Mouse (Mus musculus): ENCODE data around the gene Gtpbp3. TPM values are rescaled to one million over a fixed set of nuclear protein-coding genes. Genes with fewer than 3 reads are reported as not detected.

The Gtpbp3 gene
- total and polyA plus RNA-seq, 3 experiments, result 16.6 to 20.5 (median 18.4) TPM

- Histone ChIP-seq H3K4me1 (ENCODE audit: control insufficient read depth, insufficient read depth, low read length) (peaks cover 4% of the 10 kb centered on the region), H3K79me2 (replicated peaks; ENCODE audit: control insufficient read depth, insufficient read depth, low read length) (no peaks in the 10 kb centered on the region), H3K27me3 (ENCODE audit: control insufficient read depth, insufficient read depth, low read length) (no peaks in the 10 kb centered on the region), H3K4me3 (no peak overlapping the region), H3K27ac (no peak overlapping the region), H3K36me3 (ENCODE audit: control insufficient read depth, insufficient read depth, low read length) (no peaks in the 10 kb centered on the region), H3K9ac (ENCODE audit: low read depth, low read length) (no peak overlapping the region)
- 93% methylated on average over 7 of the region's 7 CpGs for WGBS
- intact Hi-C loops (cut with DNase I), result no loop called here
- TF ChIP-seq POLR2A (IDR thresholded peaks at IDR 0.05; ENCODE audit: insufficient read depth, low read depth, low read length) (no peak), CTCF (IDR thresholded peaks at IDR 0.05) (no peak), EP300 (IDR thresholded peaks at IDR 0.05; ENCODE audit: insufficient read depth, low read depth, low read length) (no peak)
- no peak for DNase-seq
Observed at GRCm38 (mm10) chr8:71547590-71547989, 59.7 kb downstream of the Gtpbp3 start.

Other genes with a start within 250 kb of the Gtpbp3 start
- gene Myo9b, start 215.4 kb upstream of the Gtpbp3 start, total RNA-seq (2021), result 10 to 100 TPM; 20.1 to 22.8 TPM
- 15.0 and 15.9 TPM in 2 replicates for gene Myo9b, start 215.4 kb upstream of the Gtpbp3 start, polyA plus RNA-seq (2012; rRNA removed)
- 10 to 100 TPM; 24.2 to 29.0 TPM for gene Haus8, start 215.2 kb upstream of the Gtpbp3 start, total RNA-seq (2021)
- gene Haus8, start 215.2 kb upstream of the Gtpbp3 start, polyA plus RNA-seq (2012; rRNA removed), result 11.9 and 12.1 TPM in 2 replicates
- gene Use1, start 121.3 kb upstream of the Gtpbp3 start, total RNA-seq (2021), result 100 to 1,000 TPM; 140 to 169 TPM
- 112 and 120 TPM in 2 replicates for gene Use1, start 121.3 kb upstream of the Gtpbp3 start, polyA plus RNA-seq (2012; rRNA removed)
- gene Ocel1, start 116.8 kb upstream of the Gtpbp3 start, total RNA-seq (2021), result 10 to 100 TPM; 12.4 to 15.2 TPM
- 8.0 and 9.1 TPM in 2 replicates for gene Ocel1, start 116.8 kb upstream of the Gtpbp3 start, polyA plus RNA-seq (2012; rRNA removed)
- gene Nr2f6, start 106.1 kb upstream of the Gtpbp3 start, total RNA-seq (2021), result 10 to 100 TPM; 47.6 to 56.7 TPM
- 53.9 and 63.2 TPM in 2 replicates for gene Nr2f6, start 106.1 kb upstream of the Gtpbp3 start, polyA plus RNA-seq (2012; rRNA removed)
- 10 to 100 TPM; 22.9 to 23.9 TPM for gene Ushbp1, start 92.3 kb upstream of the Gtpbp3 start, total RNA-seq (2021)
- gene Ushbp1, start 92.3 kb upstream of the Gtpbp3 start, polyA plus RNA-seq (2012; rRNA removed), result 71.7 and 72.2 TPM in 2 replicates
- 10 to 100 TPM; 62.8 to 70.2 TPM for gene Babam1, start 91.2 kb upstream of the Gtpbp3 start, total RNA-seq (2021)
- gene Babam1, start 91.2 kb upstream of the Gtpbp3 start, polyA plus RNA-seq (2012; rRNA removed), result 88.7 and 91.3 TPM in 2 replicates
- not detected for gene Ankle1, start 82.1 kb upstream of the Gtpbp3 start, total RNA-seq (2021)
- 0.15 and 0.31 TPM in 2 replicates for gene Ankle1, start 82.1 kb upstream of the Gtpbp3 start, polyA plus RNA-seq (2012; rRNA removed)
- gene Abhd8, start 24.4 kb upstream of the Gtpbp3 start, total RNA-seq (2021), result 10 to 100 TPM; 25.8 to 26.5 TPM
- 30.4 and 38.3 TPM in 2 replicates for gene Abhd8, start 24.4 kb upstream of the Gtpbp3 start, polyA plus RNA-seq (2012; rRNA removed)
- 100 to 1,000 TPM; 120 to 128 TPM for gene Mrpl34, start 23.1 kb upstream of the Gtpbp3 start, total RNA-seq (2021)
- gene Mrpl34, start 23.1 kb upstream of the Gtpbp3 start, polyA plus RNA-seq (2012; rRNA removed), result 81.7 and 153 TPM in 2 replicates
- gene Dda1, start 18.9 kb upstream of the Gtpbp3 start, total RNA-seq (2021), result 10 to 100 TPM; 30.4 to 31.8 TPM
- gene Dda1, start 18.9 kb upstream of the Gtpbp3 start, polyA plus RNA-seq (2012; rRNA removed), result 51.8 and 51.9 TPM in 2 replicates
- gene Ano8, start 2.1 kb upstream of the Gtpbp3 start, total RNA-seq (2021), result 10 to 100 TPM; 15.6 to 16.3 TPM
- gene Ano8, start 2.1 kb upstream of the Gtpbp3 start, polyA plus RNA-seq (2012; rRNA removed), result 15.3 and 18.4 TPM in 2 replicates
- gene Plvap, start 23.6 kb downstream of the Gtpbp3 start, total RNA-seq (2021), result 10 to 100 TPM; 22.1 to 28.3 TPM
- gene Plvap, start 23.6 kb downstream of the Gtpbp3 start, polyA plus RNA-seq (2012; rRNA removed), result 37.2 and 42.9 TPM in 2 replicates
- not detected for gene Ccdc194, start 37.6 kb downstream of the Gtpbp3 start, total RNA-seq (2021)
- 0.10 and 0.23 TPM in 2 replicates for gene Ccdc194, start 37.6 kb downstream of the Gtpbp3 start, polyA plus RNA-seq (2012; rRNA removed)
- 10 to 100 TPM; 17.4 to 18.1 TPM for gene Bst2, start 49.4 kb downstream of the Gtpbp3 start, total RNA-seq (2021)
- 69.8 and 85.9 TPM in 2 replicates for gene Bst2, start 49.4 kb downstream of the Gtpbp3 start, polyA plus RNA-seq (2012; rRNA removed)
- 10 to 100 TPM; 27.0 to 29.7 TPM for gene Mvb12a, start 54.8 kb downstream of the Gtpbp3 start, total RNA-seq (2021)
- 51.6 and 53.7 TPM in 2 replicates for gene Mvb12a, start 54.8 kb downstream of the Gtpbp3 start, polyA plus RNA-seq (2012; rRNA removed)
- gene Tmem221, start 70.8 kb downstream of the Gtpbp3 start, total RNA-seq (2021), result under 1 TPM in 1 of 2 experiments, not detected in 1; 0.16 TPM
- gene Tmem221, start 70.8 kb downstream of the Gtpbp3 start, polyA plus RNA-seq (2012; rRNA removed), result 0.29 and 0.51 TPM in 2 replicates
- under 1 TPM; 0.14 to 0.18 TPM for gene Nxnl1, start 78.5 kb downstream of the Gtpbp3 start, total RNA-seq (2021)
- 0.12 TPM in 1 of 2 replicates, not detected in the other for gene Nxnl1, start 78.5 kb downstream of the Gtpbp3 start, polyA plus RNA-seq (2012; rRNA removed)
- 100 to 1,000 TPM; 159 to 191 TPM for gene Slc27a1, start 80.8 kb downstream of the Gtpbp3 start, total RNA-seq (2021)
- gene Slc27a1, start 80.8 kb downstream of the Gtpbp3 start, polyA plus RNA-seq (2012; rRNA removed), result 227 and 281 TPM in 2 replicates
- 10 to 100 TPM; 58.6 to 66.3 TPM for gene Pgls, start 104.1 kb downstream of the Gtpbp3 start, total RNA-seq (2021)
- 53.2 and 80.4 TPM in 2 replicates for gene Pgls, start 104.1 kb downstream of the Gtpbp3 start, polyA plus RNA-seq (2012; rRNA removed)
- under 1 TPM; 0.78 to 0.82 TPM for gene Fam129c, start 109.5 kb downstream of the Gtpbp3 start, total RNA-seq (2021)
- gene Fam129c, start 109.5 kb downstream of the Gtpbp3 start, polyA plus RNA-seq (2012; rRNA removed), result 1.7 and 2.4 TPM in 2 replicates
- 10 to 100 TPM; 39.3 to 39.6 TPM for gene Colgalt1, start 122.9 kb downstream of the Gtpbp3 start, total RNA-seq (2021)
- gene Colgalt1, start 122.9 kb downstream of the Gtpbp3 start, polyA plus RNA-seq (2012; rRNA removed), result 55.8 and 76.6 TPM in 2 replicates
- under 1 TPM; 0.61 to 0.86 TPM for gene Unc13a, start 183.7 kb downstream of the Gtpbp3 start, total RNA-seq (2021)
- 1.4 and 1.8 TPM in 2 replicates for gene Unc13a, start 183.7 kb downstream of the Gtpbp3 start, polyA plus RNA-seq (2012; rRNA removed)
- 1 to 10 TPM; 8.1 to 8.6 TPM for gene Jak3, start 188.2 kb downstream of the Gtpbp3 start, total RNA-seq (2021)
- gene Jak3, start 188.2 kb downstream of the Gtpbp3 start, polyA plus RNA-seq (2012; rRNA removed), result 23.3 and 24.0 TPM in 2 replicates
- 1 to 10 TPM; 4.0 to 4.1 TPM for gene Insl3, start 201.1 kb downstream of the Gtpbp3 start, total RNA-seq (2021)
- gene Insl3, start 201.1 kb downstream of the Gtpbp3 start, polyA plus RNA-seq (2012; rRNA removed), result 16.3 and 19.3 TPM in 2 replicates
- 1 to 10 TPM; 6.1 to 6.4 TPM for gene B3gnt3, start 213.7 kb downstream of the Gtpbp3 start, total RNA-seq (2021)
- 5.4 and 8.6 TPM in 2 replicates for gene B3gnt3, start 213.7 kb downstream of the Gtpbp3 start, polyA plus RNA-seq (2012; rRNA removed)
- under 1 TPM; 0.23 to 0.64 TPM for gene Fcho1, start 237.6 kb downstream of the Gtpbp3 start, total RNA-seq (2021)
- 2.7 and 4.5 TPM in 2 replicates for gene Fcho1, start 237.6 kb downstream of the Gtpbp3 start, polyA plus RNA-seq (2012; rRNA removed)